ENCODE assay signal across 8 mouse cellular contexts in genomic region chr17:66519554-66520553, GRCm38 (mm10). TPM values are rescaled to one million over a fixed set of nuclear protein-coding genes. Genes with fewer than 3 reads are reported as not detected.
A peak's percentile ranks its signal among the peaks of the same experiment; 100 is the strongest.
DNase-seq lines count a peak whose midpoint lies in the region; ATAC-seq and TF ChIP-seq lines count a peak whose summit lies in the region.

Rab12 (minus strand) TSS chr17:66519729.

- TF ChIP-seq CTCF in C2C12 (IDR thresholded peaks at IDR 0.05; ENCODE audit: control insufficient read depth, insufficient read depth, insufficient read length), result peak; percentile 99

- peak within 1 kb of the TSS; percentile 86 for H3K4me2 ChIP-seq in heart, embryonic 13.5 days
- H3K4me2 ChIP-seq in liver, embryonic 12.5 days, result peak within 1 kb of the TSS; percentile 80
- H3K4me2 ChIP-seq in stomach, embryonic 15.5 days, result peak within 1 kb of the TSS; percentile 85

- H3K4me3 ChIP-seq in C2C12 (ENCODE audit: insufficient read depth, poor library complexity, severe bottlenecking), result peak within 1 kb of the TSS; percentile 95
- H3K4me3 ChIP-seq in heart, embryonic 13.5 days, result peak within 1 kb of the TSS; percentile 89
- peak within 1 kb of the TSS; percentile 96 for H3K4me3 ChIP-seq in liver, embryonic 12.5 days
- H3K4me3 ChIP-seq in stomach, embryonic 15.5 days (replicated peaks), result peak within 1 kb of the TSS; percentile 100

- peaks cover 47% of the 10 kb centered on the region for H3K79me2 ChIP-seq in C2C12 (ENCODE audit: control insufficient read depth, insufficient read depth)

- peak within 1 kb of the TSS; percentile 94 for H3ac ChIP-seq in C2C12 (ENCODE audit: control insufficient read depth, insufficient read length, low read depth)

- H3K4me1 ChIP-seq in heart, embryonic 13.5 days, result peaks cover 25% of the 10 kb centered on the region
- H3K4me1 ChIP-seq in liver, embryonic 12.5 days, result peaks cover 27% of the 10 kb centered on the region
- peaks cover 12% of the 10 kb centered on the region for H3K4me1 ChIP-seq in stomach, embryonic 15.5 days

- peak within 1 kb of the TSS; percentile 94 for H3K9ac ChIP-seq in heart, embryonic 13.5 days
- peak within 1 kb of the TSS; percentile 94 for H3K9ac ChIP-seq in liver, embryonic 12.5 days
- peak within 1 kb of the TSS; percentile 97 for H3K9ac ChIP-seq in stomach, embryonic 15.5 days

- no peak within 1 kb of the TSS; the same call in 1 of the 2 replicates for H3K27ac ChIP-seq in heart, embryonic 13.5 days (replicated peaks)
- H3K27ac ChIP-seq in liver, embryonic 12.5 days, result peak within 1 kb of the TSS; percentile 67
- H3K27ac ChIP-seq in stomach, embryonic 15.5 days, result peak within 1 kb of the TSS; percentile 11; the same call in 1 of the 2 replicates

- H3K27me3 ChIP-seq in C2C12 (ENCODE audit: control insufficient read depth, insufficient read depth, insufficient read length), result no peaks in the 10 kb centered on the region
- no peaks in the 10 kb centered on the region for H3K27me3 ChIP-seq in heart, embryonic 13.5 days (replicated peaks)
- H3K27me3 ChIP-seq in liver, embryonic 12.5 days (replicated peaks), result no peaks in the 10 kb centered on the region
- no peaks in the 10 kb centered on the region for H3K27me3 ChIP-seq in stomach, embryonic 15.5 days (replicated peaks)

- WGBS in heart, embryonic 13.5 days, result 6% methylated on average over 71 of the region's 71 CpGs
- 10% methylated on average over 48 of the region's 71 CpGs for WGBS in liver, embryonic 12.5 days (ENCODE audit: insufficient replicate concordance)
- WGBS in stomach, embryonic 15.5 days, result 6% methylated on average over 69 of the region's 71 CpGs

- H3K9me3 ChIP-seq in heart, embryonic 13.5 days, result no peaks in the 10 kb centered on the region
- H3K9me3 ChIP-seq in liver, embryonic 12.5 days (replicated peaks), result no peaks in the 10 kb centered on the region
- H3K9me3 ChIP-seq in stomach, embryonic 15.5 days, result no peaks in the 10 kb centered on the region

- peak; percentile 60 for DNase-seq in brain, embryonic 18.5 days (ENCODE audit: low read depth, low spot score)
- DNase-seq in kidney, postnatal 10 days, result peak; percentile 94
- peak; percentile 77 to 84 for DNase-seq in natural killer cell, adult 2 months (ENCODE audit: low spot score in 2 of 2)

- H3K36me3 ChIP-seq in C2C12 (ENCODE audit: control insufficient read depth, insufficient read depth), result peaks cover 11% of the 10 kb centered on the region
- H3K36me3 ChIP-seq in heart, embryonic 13.5 days, result 0 out of 2 replicates have a peak, but pooled peaks cover 6% of the 10 kb centered on the region
- H3K36me3 ChIP-seq in liver, embryonic 12.5 days, result peaks cover 7% of the 10 kb centered on the region; the same call in 1 of the 2 replicates
- no peaks in the 10 kb centered on the region for H3K36me3 ChIP-seq in stomach, embryonic 15.5 days

- peaks cover 37% of the 10 kb centered on the region for H3K79me3 ChIP-seq in C2C12 (ENCODE audit: low read depth)

- peak; percentile 94 for ATAC-seq in erythroid progenitor cell, adult 5-6 weeks (replicated peaks; ENCODE audit: low FRiP score, poor library complexity, severe bottlenecking)
- peak; percentile 78; the same call in 1 of the 2 replicates for ATAC-seq in heart, embryonic 13.5 days (ENCODE audit: extremely low read depth, insufficient number of reproducible peaks, low FRiP score, low TSS enrichment)
- ATAC-seq in liver, embryonic 12.5 days, result peak; percentile 91
- ATAC-seq in stomach, embryonic 15.5 days (ENCODE audit: insufficient read depth, low FRiP score, low read depth), result peak; percentile 91

TF ChIP-seq in C2C12, 6 proteins besides CTCF, POLR2A, EP300 and RAD21:
- TF ChIP-seq MYOG (IDR thresholded peaks at IDR 0.05; ENCODE audit: control insufficient read depth, extremely low read depth, insufficient read length) (no peak), FOSL1 (IDR thresholded peaks at IDR 0.05; ENCODE audit: insufficient read depth, low read length, poor library complexity, severe bottlenecking) (no peak)

RNA-seq across cellular contexts. Expression of gene Rab12, which starts in this region (rescaled TPM):
- polyA plus RNA-seq in C2C12 (2012; fragmentation: generic; extraction: Trizol), result 32.4 TPM
- 10.5 and 13.3 TPM in 2 replicates for total RNA-seq in erythroid progenitor cell, adult 5-6 weeks (2015; ENCODE audit: low replicate concordance)
- 7.7 and 8.5 TPM in 2 replicates for total RNA-seq in erythroid progenitor cell, adult 5-6 weeks (2017; ENCODE audit: low replicate concordance)
- 45.1 and 45.7 TPM in 2 replicates for polyA plus RNA-seq in heart, embryonic 13.5 days (2015; fragmentation: Nextera tagmentation; extraction: Ambion mirVana)
- polyA plus RNA-seq in liver, embryonic 12.5 days (2016; fragmentation: Nextera tagmentation; extraction: Ambion mirVana), result 12.4 and 14.7 TPM in 2 replicates
- polyA plus RNA-seq in stomach, embryonic 15.5 days (2015; fragmentation: Nextera tagmentation; extraction: Ambion mirVana), result 41.8 and 44.7 TPM in 2 replicates
